Mouse (Mus musculus) heart, embryonic 11.5 days (tissue): Measurements from ENCODE around the gene Wnt6. TPM values are rescaled to one million over a fixed set of nuclear protein-coding genes. Genes with fewer than 3 reads are reported as not detected.

Experiments used
- ATAC-seq: fragments of 200-750 bp; cut with Nextera tagmentation; replicated peaks from 2 replicates; pipeline ENCODE4 v1.8.0; 2017; ENCODE audit warnings: moderate library complexity; ENCODE audit not compliant: insufficient number of reproducible peaks, low FRiP score, low TSS enrichment
- H3K27ac ChIP-seq: fragments of 300-500 bp; sonication (generic); 2 replicates; pipeline ENCODE4 v1.5.1; 2014; ENCODE audit warnings: mild to moderate bottlenecking, low read depth, low read length
- H3K27me3 ChIP-seq: fragments of 300-500 bp; sonication (generic); 2 replicates; pipeline ENCODE4 v1.6.1; 2014; ENCODE audit warnings: mild to moderate bottlenecking, low read length, mixed read lengths; ENCODE audit not compliant: control insufficient read depth, insufficient read depth
- H3K36me3 ChIP-seq: fragments of 300-500 bp; sonication (generic); 2 replicates; pipeline ENCODE4 v1.6.1; 2014; ENCODE audit warnings: mild to moderate bottlenecking, low read length, moderate library complexity, mixed read lengths; ENCODE audit not compliant: control insufficient read depth, insufficient read depth
- H3K4me1 ChIP-seq: fragments of 300-500 bp; sonication (generic); 2 replicates; pipeline ENCODE4 v1.6.1; 2014; ENCODE audit warnings: low read length; ENCODE audit not compliant: control insufficient read depth, insufficient read depth
- H3K4me2 ChIP-seq: fragments of 300-500 bp; sonication (generic); 2 replicates; pipeline ENCODE4 v1.6.1; 2014; ENCODE audit warnings: mild to moderate bottlenecking, moderate library complexity
- H3K4me3 ChIP-seq: fragments of 300-500 bp; sonication (generic); 2 replicates; pipeline ENCODE4 v1.5.1; 2014; ENCODE audit warnings: low read depth, low read length
- H3K9ac ChIP-seq: fragments of 300-500 bp; sonication (generic); 2 replicates; pipeline ENCODE4 v1.6.1; 2014; ENCODE audit warnings: mild to moderate bottlenecking, low read depth, low read length, moderate library complexity
- H3K9me3 ChIP-seq: fragments of 300-500 bp; sonication (generic); replicated peaks from 2 replicates; pipeline ENCODE4 v1.6.1; 2016; ENCODE audit warnings: low read length; ENCODE audit not compliant: control insufficient read depth
- WGBS: fragments of 180-500 bp; shearing (Covaris S2); extraction: QIAGEN DNeasy Blood & Tissue Kit; methylation state at CpG from one replicate; pipeline ENCODE4 v1.1.7; 2014; ENCODE audit not compliant: insufficient replicate concordance; 5-methylcytosine and 5-hydroxymethylcytosine counted together
- polyA plus RNA-seq: library from polyadenylated mRNA; unstranded; fragments of >200 nt; fragmentation: Nextera tagmentation; extraction: Ambion mirVana; gene quantifications from 2 replicates; pipeline ENCODE4 v1.2.1, GENCODE M21; 2014

The Wnt6 gene
- polyA plus RNA-seq, 1 experiment from 2014 or later: 0.46 TPM

- Histone ChIP-seq H3K9ac (peak overlapping the region; percentile 49; the same call in 1 of the 2 replicates), H3K4me1 (peaks cover 14% of the 10 kb centered on the region; the same call in 1 of the 2 replicates)
- ATAC-seq: no peak
Observed at GRCm38 (mm10) chr1:74794487-74795144, 22.9 kb downstream of the Wnt6 start.

DNA sequence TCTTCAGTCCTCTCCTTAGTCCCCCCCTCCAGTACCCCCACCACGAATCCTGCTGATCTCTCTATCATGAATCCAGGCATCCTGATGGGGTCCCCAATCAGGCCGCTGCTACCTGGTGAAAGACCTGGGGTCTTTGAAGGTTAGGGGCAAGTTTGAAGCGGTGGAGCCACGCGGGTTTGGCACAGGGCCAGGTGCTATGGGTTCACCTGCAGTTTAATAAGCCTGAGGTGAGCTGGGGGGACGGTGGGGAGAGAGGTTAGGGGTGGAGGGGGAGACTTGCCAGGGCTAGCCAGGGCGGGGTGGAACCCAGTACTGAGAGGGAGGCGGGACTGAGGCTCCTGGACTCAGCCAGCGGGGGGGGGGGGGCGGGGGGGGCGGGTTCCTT, 23.4 kb downstream of the Wnt6 start:
- Histone ChIP-seq H3K4me1 (peaks cover 14% of the 10 kb centered on the region; the same call in 1 of the 2 replicates), H3K4me2 (peak overlapping the region; percentile 57), H3K4me3 (no peak overlapping the region; the same call in 1 of the 2 replicates), H3K9me3 (no peaks in the 10 kb centered on the region), H3K27ac (no peak overlapping the region), H3K27me3 (peaks cover 100% of the 10 kb centered on the region), H3K36me3 (no peaks in the 10 kb centered on the region), H3K9ac (no peak overlapping the region)
- WGBS: 1% methylated on average over 7 of the region's 11 CpGs
- no peak for ATAC-seq

More at GRCm38 (mm10) chr1:74794487-74795144, 22.9 kb downstream of the Wnt6 start:
- WGBS: under 1% methylated on average over 35 of the region's 38 CpGs
- H3K4me3 ChIP-seq: peak overlapping the region; percentile 29
- H3K36me3 ChIP-seq: no peaks in the 10 kb centered on the region
- no peak overlapping the region for H3K27ac ChIP-seq
- H3K4me2 ChIP-seq: peak overlapping the region; percentile 57
- peaks cover 100% of the 10 kb centered on the region for H3K27me3 ChIP-seq
- H3K9me3 ChIP-seq: no peaks in the 10 kb centered on the region

GRCm38 (mm10) chr1:74797459-74797858, 25.8 kb downstream of the Wnt6 start:
- Histone ChIP-seq H3K4me1 (peaks cover 18% of the 10 kb centered on the region; the same call in 1 of the 2 replicates), H3K4me2 (no peak overlapping the region), H3K9ac (no peak overlapping the region), H3K4me3 (no peak overlapping the region), H3K27me3 (peaks cover 98% of the 10 kb centered on the region), H3K27ac (no peak overlapping the region), H3K36me3 (no peaks in the 10 kb centered on the region), H3K9me3 (no peaks in the 10 kb centered on the region)
- 11% methylated on average over 5 of the region's 5 CpGs for WGBS
- no peak for ATAC-seq

GRCm38 (mm10) chr1:74800424-74800888, 28.8 kb downstream of the Wnt6 start:
- Histone ChIP-seq H3K4me3 (peak overlapping the region; percentile 34), H3K36me3 (no peaks in the 10 kb centered on the region), H3K9ac (no peak overlapping the region), H3K4me1 (peaks cover 17% of the 10 kb centered on the region), H3K27me3 (peaks cover 98% of the 10 kb centered on the region), H3K27ac (no peak overlapping the region), H3K9me3 (no peaks in the 10 kb centered on the region), H3K4me2 (peak overlapping the region; percentile 60)
- ATAC-seq: no peak
- under 1% methylated on average over 29 of the region's 29 CpGs for WGBS

DNA sequence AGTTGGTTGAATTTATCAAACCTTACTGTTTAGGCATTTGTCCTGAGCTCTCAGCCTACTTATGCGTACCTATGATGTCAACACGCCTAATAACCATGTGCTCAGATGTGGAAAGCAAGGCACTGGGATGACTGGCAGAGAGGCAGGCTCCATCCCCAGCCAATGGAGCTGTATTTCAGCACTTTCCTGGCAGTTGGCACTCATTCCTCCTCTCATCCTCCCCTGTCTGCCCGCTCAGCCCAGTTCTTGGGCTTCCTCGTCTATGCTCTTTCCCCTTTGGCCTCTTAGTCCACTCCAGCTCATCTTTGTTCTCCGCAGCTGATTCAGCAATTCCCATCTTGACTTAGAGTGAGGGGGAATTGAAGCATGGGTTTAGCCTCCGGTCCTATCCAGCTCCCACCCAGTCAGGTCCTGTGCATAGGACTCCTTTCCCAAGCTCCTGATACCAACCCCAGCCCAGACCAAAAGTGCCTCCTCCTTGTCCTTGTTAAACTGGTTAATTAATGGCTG, 30.0 kb downstream of the Wnt6 start:
- H3K4me1 ChIP-seq: peaks cover 21% of the 10 kb centered on the region
- no peak overlapping the region for H3K9ac ChIP-seq
- H3K9me3 ChIP-seq: no peaks in the 10 kb centered on the region
- H3K4me3 ChIP-seq: no peak overlapping the region
- H3K4me2 ChIP-seq: no peak overlapping the region
- WGBS: 15% methylated on average over 6 of the region's 6 CpGs
- H3K36me3 ChIP-seq: no peaks in the 10 kb centered on the region
- ATAC-seq: no peak
- H3K27me3 ChIP-seq: peaks cover 98% of the 10 kb centered on the region
- H3K27ac ChIP-seq: no peak overlapping the region

DNA sequence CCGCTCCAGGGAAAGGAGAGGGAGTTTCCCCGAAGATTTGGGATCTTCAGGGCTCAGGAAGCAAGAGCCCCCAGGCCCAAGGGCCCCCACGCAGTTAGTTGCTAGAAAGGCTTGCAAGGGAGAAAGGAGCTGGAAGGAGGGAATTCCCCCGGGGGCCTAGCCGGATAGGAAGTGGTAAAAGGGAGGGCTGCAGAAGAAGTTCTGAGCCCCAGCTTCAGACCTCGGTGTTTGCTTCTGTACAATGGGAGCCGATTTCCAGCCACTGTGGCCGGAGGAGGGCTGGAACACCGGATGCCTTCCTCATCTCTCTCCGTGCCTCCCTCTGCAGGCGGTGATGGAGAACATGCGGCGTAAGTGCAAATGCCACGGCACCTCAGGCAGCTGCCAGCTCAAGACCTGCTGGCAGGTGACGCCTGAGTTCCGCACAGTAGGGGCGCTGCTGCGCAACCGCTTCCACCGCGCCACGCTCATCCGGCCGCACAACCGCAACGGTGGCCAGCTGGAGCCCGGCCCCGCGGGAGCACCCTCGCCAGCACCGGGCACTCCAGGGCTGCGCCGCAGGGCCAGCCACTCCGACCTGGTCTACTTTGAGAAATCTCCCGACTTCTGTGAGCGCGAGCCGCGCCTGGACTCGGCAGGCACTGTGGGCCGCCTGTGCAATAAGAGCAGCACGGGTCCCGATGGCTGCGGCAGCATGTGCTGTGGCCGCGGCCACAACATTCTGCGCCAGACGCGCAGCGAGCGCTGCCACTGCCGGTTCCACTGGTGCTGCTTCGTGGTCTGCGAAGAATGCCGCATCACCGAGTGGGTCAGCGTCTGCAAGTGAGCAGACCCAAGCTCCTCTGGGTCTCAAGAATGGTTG, 31.3 kb downstream of the Wnt6 start:
- Histone ChIP-seq H3K9me3 (no peaks in the 10 kb centered on the region), H3K4me1 (peaks cover 33% of the 10 kb centered on the region), H3K36me3 (no peaks in the 10 kb centered on the region), H3K27me3 (peaks cover 98% of the 10 kb centered on the region), H3K9ac (peak overlapping the region; percentile 50; the same call in 1 of the 2 replicates), H3K4me2 (peak overlapping the region; percentile 85), H3K27ac (no peak overlapping the region), H3K4me3 (peak overlapping the region; percentile 43)
- WGBS: under 1% methylated on average over 57 of the region's 57 CpGs
- no peak for ATAC-seq

DNA sequence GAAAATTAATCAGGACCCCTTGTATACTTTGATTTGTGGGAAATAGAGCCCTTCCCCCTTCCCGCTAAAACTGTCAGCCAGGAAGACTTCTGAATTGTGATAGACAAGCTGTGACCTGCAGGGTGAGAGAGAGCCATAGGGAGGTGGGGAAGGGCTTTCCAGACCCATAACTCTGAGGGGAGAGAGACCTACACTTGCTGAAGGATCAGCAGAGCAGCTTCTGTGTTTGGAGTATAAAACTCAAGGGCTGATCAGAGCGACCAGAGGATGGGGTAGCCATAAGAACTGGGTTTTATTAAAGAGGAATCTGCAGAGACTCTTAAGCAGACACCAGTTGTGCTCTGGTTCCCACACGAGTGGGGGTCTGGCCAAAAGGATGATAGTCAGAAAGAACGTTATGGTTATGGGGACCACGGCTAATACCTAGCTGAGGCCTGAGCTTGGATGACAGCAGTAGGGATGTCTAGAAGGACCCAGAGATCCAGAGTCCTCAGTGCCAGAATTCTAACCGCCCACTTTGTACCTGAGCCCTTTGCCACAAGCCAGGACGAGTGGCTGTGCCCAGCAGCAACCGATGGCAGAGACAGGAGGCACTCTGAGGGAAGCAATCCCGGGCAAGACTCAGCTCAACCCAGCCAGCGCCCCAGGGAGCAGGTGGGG, 32.6 kb downstream of the Wnt6 start:
- Histone ChIP-seq H3K4me3 (no peak overlapping the region), H3K4me1 (peaks cover 33% of the 10 kb centered on the region), H3K9me3 (no peaks in the 10 kb centered on the region), H3K27ac (no peak overlapping the region), H3K4me2 (no peak overlapping the region), H3K27me3 (peaks cover 96% of the 10 kb centered on the region), H3K9ac (no peak overlapping the region), H3K36me3 (no peaks in the 10 kb centered on the region)
- no peak for ATAC-seq
- 7% methylated on average over 10 of the region's 10 CpGs for WGBS

DNA sequence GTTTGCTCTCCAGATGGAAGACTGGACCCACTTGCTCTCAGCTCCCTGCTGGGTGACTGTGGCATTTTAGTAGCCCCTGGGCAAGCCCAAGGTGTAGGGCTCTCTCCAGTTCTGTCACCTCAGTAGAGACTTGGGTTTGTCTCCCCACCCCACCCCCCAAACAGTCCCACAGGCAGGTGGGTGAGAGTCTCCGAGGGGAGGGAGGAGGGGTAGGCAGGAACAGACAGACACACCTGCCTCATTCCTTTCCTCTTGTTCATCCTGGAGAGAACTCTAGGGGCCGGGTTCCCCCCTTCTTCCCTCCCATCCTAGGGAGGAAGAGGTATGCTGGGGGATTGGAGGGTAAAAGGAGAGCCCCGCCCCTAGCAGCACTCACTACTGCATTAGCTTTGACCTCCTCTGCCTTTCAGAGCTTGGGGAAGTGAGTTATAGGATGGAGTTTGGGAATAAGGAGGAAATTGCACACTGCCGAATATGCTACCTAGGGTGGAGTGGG, 33.7 kb downstream of the Wnt6 start:
- 28% methylated on average over 4 of the region's 4 CpGs for WGBS
- Histone ChIP-seq H3K9me3 (no peaks in the 10 kb centered on the region), H3K27me3 (peaks cover 94% of the 10 kb centered on the region), H3K4me3 (no peak overlapping the region), H3K36me3 (no peaks in the 10 kb centered on the region), H3K27ac (no peak overlapping the region), H3K9ac (no peak overlapping the region), H3K4me1 (peaks cover 30% of the 10 kb centered on the region), H3K4me2 (no peak overlapping the region)
- ATAC-seq: no peak
